Mouse (Mus musculus) liver, adult 2 months (tissue): ENCODE results near the gene Ly75. TPM values are rescaled to one million over a fixed set of nuclear protein-coding genes. Genes with fewer than 3 reads are reported as not detected.

Experiments used
- DNase-seq: peaks from one replicate; pipeline ENCODE4 v3.0.0-alpha.2; 2011; ENCODE audit warnings: low read depth, low spot score; ENCODE audit errors: extremely low read depth
- H3K27ac ChIP-seq: fragments of 200-500 bp; replicated peaks from 2 replicates; pipeline ENCODE4 v1.5.1; 2012; ENCODE audit warnings: low read depth, mild to moderate bottlenecking, control low read depth, inconsistent platforms, low read length; ENCODE audit not compliant: insufficient read depth
- H3K27me3 ChIP-seq: fragments of 200-500 bp; 2 replicates; pipeline ENCODE4 v1.6.1; 2012; ENCODE audit warnings: mild to moderate bottlenecking, moderate library complexity, low read length, inconsistent platforms; ENCODE audit not compliant: control insufficient read depth, insufficient read depth
- H3K36me3 ChIP-seq: fragments of 200-500 bp; 2 replicates; pipeline ENCODE4 v1.6.1; 2012; ENCODE audit warnings: low read length, inconsistent platforms; ENCODE audit not compliant: control insufficient read depth, insufficient read depth
- H3K4me1 ChIP-seq: fragments of 200-500 bp; 2 replicates; pipeline ENCODE4 v1.6.1; 2011; ENCODE audit warnings: low read length; ENCODE audit not compliant: control insufficient read depth, insufficient read depth
- H3K4me3 ChIP-seq: fragments of 200-500 bp; 2 replicates; pipeline ENCODE4 v1.5.1; 2011; ENCODE audit warnings: low read depth, mild to moderate bottlenecking, control low read depth, low read length, moderate library complexity; ENCODE audit not compliant: insufficient read depth
- H3K79me2 ChIP-seq: fragments of 200-500 bp; 2 replicates; pipeline ENCODE4 v1.6.1; 2012; ENCODE audit warnings: inconsistent platforms, mild to moderate bottlenecking, low read length, moderate library complexity; ENCODE audit not compliant: control insufficient read depth, insufficient read depth
- H3K9ac ChIP-seq: fragments of 200-500 bp; 2 replicates; pipeline ENCODE4 v1.6.1; 2012; ENCODE audit warnings: low read depth, mild to moderate bottlenecking, control low read depth, inconsistent platforms, low read length
- CTCF ChIP-seq: fragments of 200-500 bp; IDR thresholded peaks from 2 replicates; pipeline ENCODE4 v1.5.1; 2011; ENCODE audit warnings: low read depth, low read length, control low read depth
- POLR2A ChIP-seq: fragments of 200-500 bp; IDR thresholded peaks from 2 replicates; pipeline ENCODE4 v1.6.1; 2011; ENCODE audit warnings: low read length, control low read depth; ENCODE audit not compliant: insufficient read depth; ENCODE audit errors: extremely low read depth
- WGBS: fragments of 180-500 bp; shearing (Covaris S2); methylation state at CpG from one replicate; pipeline ENCODE4 v1.1.7; 2018; 5-methylcytosine and 5-hydroxymethylcytosine counted together
- polyA plus RNA-seq: library from polyadenylated mRNA; depleted of rRNA; stranded (reverse); fragments of >200 nt; gene quantifications from 2 replicates; pipeline ENCODE4 v1.2.3, GENCODE M21; 2012
- total RNA-seq: library from RNA; depleted of rRNA; stranded (reverse); fragments of >200 nt; gene quantifications from 2 replicates; pipeline ENCODE4 v1.2.3, GENCODE M21; 2014

The Ly75 gene
- total and polyA plus RNA-seq, 2 experiments: 0.60 to 3.0 TPM

- Histone ChIP-seq H3K36me3 (no peaks in the 10 kb centered on the region), H3K27ac (no peak overlapping the region), H3K79me2 (no peaks in the 10 kb centered on the region), H3K9ac (no peak overlapping the region), H3K4me1 (peaks cover 2% of the 10 kb centered on the region; the same call in 1 of the 2 replicates), H3K4me3 (no peak overlapping the region), H3K27me3 (no peaks in the 10 kb centered on the region)
- 91% methylated on average over 11 of the region's 11 CpGs for WGBS
- TF ChIP-seq CTCF (no peak), POLR2A (no peak)
- no peak for DNase-seq
These were observed 55.5 kb downstream of the Ly75 start for GRCm38 (mm10) chr2:60327581-60327980.

GRCm38 (mm10) chr2:60326948-60327347 lies 56.2 kb downstream of the Ly75 start:
- H3K27ac ChIP-seq: no peak overlapping the region
- WGBS: 91% methylated on average over 7 of the region's 7 CpGs
- no peaks in the 10 kb centered on the region for H3K79me2 ChIP-seq
- H3K4me1 ChIP-seq: peaks cover 2% of the 10 kb centered on the region; the same call in 1 of the 2 replicates
- H3K36me3 ChIP-seq: no peaks in the 10 kb centered on the region
- H3K27me3 ChIP-seq: no peaks in the 10 kb centered on the region
- H3K4me3 ChIP-seq: no peak overlapping the region
- DNase-seq: no peak
- no peak for TF ChIP-seq CTCF
- H3K9ac ChIP-seq: no peak overlapping the region

GRCm38 (mm10) chr2:60323411-60323810 lies 59.7 kb downstream of the Ly75 start:
- peak; percentile 42 for DNase-seq
- WGBS: 74% methylated on average over 5 of the region's 5 CpGs
- Histone ChIP-seq H3K9ac (no peak overlapping the region), H3K27ac (no peak overlapping the region), H3K4me3 (no peak overlapping the region), H3K79me2 (no peaks in the 10 kb centered on the region), H3K36me3 (no peaks in the 10 kb centered on the region), H3K4me1 (peaks cover 2% of the 10 kb centered on the region; the same call in 1 of the 2 replicates), H3K27me3 (no peaks in the 10 kb centered on the region)
- TF ChIP-seq POLR2A (no peak), CTCF (peak; percentile 54)

GRCm38 (mm10) chr2:60322031-60322726 lies 60.9 kb downstream of the Ly75 start:
- Histone ChIP-seq H3K9ac (no peak overlapping the region), H3K4me3 (no peak overlapping the region), H3K27ac (no peak overlapping the region), H3K4me1 (peaks cover 2% of the 10 kb centered on the region; the same call in 1 of the 2 replicates), H3K79me2 (no peaks in the 10 kb centered on the region), H3K27me3 (no peaks in the 10 kb centered on the region), H3K36me3 (no peaks in the 10 kb centered on the region)
- DNase-seq: no peak
- TF ChIP-seq CTCF: no peak
- 81% methylated on average over 6 of the region's 6 CpGs for WGBS

GRCm38 (mm10) chr2:60303796-60304195 lies 79.3 kb downstream of the Ly75 start:
- H3K79me2 ChIP-seq: no peaks in the 10 kb centered on the region
- TF ChIP-seq POLR2A: no peak
- TF ChIP-seq CTCF: no peak
- H3K27ac ChIP-seq: no peak overlapping the region
- no peaks in the 10 kb centered on the region for H3K36me3 ChIP-seq
- no peaks in the 10 kb centered on the region for H3K27me3 ChIP-seq
- no peaks in the 10 kb centered on the region for H3K4me1 ChIP-seq
- no peak for DNase-seq
- 95% methylated on average over 4 of the region's 4 CpGs for WGBS
- no peak overlapping the region for H3K4me3 ChIP-seq
- H3K9ac ChIP-seq: no peak overlapping the region

GRCm38 (mm10) chr2:60299323-60299722 lies 83.8 kb downstream of the Ly75 start:
- WGBS: 96% methylated on average over 2 of the region's 2 CpGs
- no peak for TF ChIP-seq CTCF
- TF ChIP-seq POLR2A: no peak
- no peak overlapping the region for H3K4me3 ChIP-seq
- no peaks in the 10 kb centered on the region for H3K27me3 ChIP-seq
- H3K9ac ChIP-seq: no peak overlapping the region
- H3K27ac ChIP-seq: no peak overlapping the region
- H3K4me1 ChIP-seq: no peaks in the 10 kb centered on the region
- no peaks in the 10 kb centered on the region for H3K36me3 ChIP-seq
- no peaks in the 10 kb centered on the region for H3K79me2 ChIP-seq
- no peak for DNase-seq
